Mouse (Mus musculus) gastrocnemius, postnatal 4 days (tissue): ENCODE measurements at regions not wholly inside any gene's neighbourhood (a gene's known extent, or its start where the extent isn't known, plus 50 kb on each side); places are given as distances from the start of the nearest gene placed in this dataset.
A peak's percentile ranks its signal among the peaks of the same experiment; 100 is the strongest.

Source experiments
- DNase-seq, 2 experiments: peaks; one replicate each; pipeline ENCODE4 v3.0.0; 2021 to 2022; ENCODE audit warnings: low spot score in 2 of 2, mixed read lengths in 2 of 2

DNA sequence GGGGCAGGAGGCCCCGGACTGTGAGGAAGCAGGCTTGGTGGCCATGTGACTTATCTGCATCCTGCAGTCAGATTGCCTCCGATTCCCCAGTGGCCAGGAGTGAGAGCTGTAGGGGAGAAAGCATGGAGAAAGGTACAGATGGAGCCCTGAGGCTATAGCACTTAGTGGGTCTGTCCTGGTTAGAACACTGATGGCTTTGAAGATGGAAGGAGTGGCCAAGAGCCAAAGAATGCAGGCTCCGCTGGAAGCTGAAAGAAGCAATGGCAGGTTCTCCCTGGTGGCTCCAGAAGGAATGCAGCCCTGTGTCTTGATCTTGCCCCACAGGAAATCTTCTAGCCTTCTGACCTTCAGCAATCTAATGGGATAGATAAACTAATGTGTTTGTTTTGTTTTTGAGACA, 926.3 kb downstream of the 4930447A16Rik start:
- no peak for DNase-seq

DNA sequence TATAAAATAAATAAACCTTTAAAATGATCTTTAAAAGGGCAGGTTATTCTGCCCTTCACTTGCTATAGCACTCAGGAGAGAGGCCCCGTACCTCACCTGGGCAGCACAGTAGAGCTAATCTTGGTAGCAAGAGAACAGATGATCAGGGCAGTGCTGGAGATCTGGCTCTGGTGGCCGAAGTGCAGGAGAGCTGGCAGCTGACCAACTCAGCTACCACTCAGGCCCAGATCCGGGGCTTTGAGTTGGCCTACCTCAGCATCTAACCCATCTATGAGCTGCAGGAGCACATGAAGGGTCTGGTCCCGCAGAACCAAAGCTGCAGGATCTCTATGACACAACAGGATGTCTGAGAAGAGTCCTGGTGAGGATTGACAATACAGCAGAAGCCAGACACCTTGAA, 928.0 kb downstream of the 4930447A16Rik start:
- DNase-seq: no peak

DNA sequence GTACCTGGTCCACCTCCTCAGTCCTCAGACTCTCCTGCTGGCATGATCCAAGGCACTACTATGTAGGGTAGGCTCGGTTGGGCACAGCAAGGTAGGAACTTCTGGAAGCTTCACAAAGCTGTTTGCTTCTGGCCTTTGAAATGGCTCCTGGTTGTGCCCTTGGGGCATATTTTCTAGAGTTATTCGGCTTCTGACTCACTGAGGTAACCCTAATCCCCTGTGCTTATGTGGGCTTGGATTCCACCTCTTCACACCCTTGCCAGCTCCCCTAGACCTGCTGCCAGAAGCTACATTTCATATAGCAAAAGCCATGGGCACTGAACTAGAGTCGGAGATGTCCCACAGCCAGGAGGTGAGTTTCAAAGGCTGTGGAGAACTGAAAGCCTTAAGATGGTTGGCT, 933.7 kb downstream of the 4930447A16Rik start:
- no peak for DNase-seq

DNA sequence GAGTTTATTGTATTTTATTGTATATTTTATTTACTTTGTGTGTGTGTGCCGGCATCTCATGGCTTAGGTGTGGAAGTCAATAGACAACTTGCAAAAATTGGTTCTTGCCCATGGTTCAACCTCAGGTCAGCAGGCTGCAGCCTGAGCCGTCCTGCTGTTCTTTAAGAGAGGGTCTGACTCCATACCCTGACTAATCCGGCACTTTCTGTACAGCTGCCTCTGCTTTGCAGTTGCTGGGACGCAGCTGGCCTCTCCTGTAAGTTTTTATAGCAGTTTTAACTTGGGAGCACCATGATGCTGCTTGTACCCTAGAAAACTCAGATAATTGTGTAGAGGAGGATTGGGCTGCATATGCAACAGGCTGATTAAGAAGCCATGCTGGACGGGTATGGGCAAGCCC, 938.2 kb downstream of the 4930447A16Rik start:
- DNase-seq: no peak

DNA sequence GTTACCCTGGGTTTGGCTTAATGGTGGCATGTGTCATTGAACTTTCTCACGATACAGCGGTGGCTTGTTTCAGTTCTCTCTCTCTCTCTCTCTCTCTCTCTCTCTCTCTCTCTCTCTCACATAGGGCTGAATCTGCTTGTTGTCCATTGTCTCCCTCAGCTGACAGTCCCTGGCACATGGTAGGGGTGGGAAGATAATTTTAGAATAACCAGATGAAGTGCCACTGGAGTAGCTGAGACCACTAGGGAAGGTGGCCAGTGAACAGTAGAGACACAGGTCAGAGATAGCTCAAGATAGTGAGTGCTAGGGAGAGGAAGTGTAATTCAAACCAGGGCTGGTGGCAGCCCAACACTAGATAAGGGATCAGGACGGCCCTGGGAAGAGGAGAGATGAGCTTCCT, 938.7 kb downstream of the 4930447A16Rik start:
- no peak for DNase-seq

DNA sequence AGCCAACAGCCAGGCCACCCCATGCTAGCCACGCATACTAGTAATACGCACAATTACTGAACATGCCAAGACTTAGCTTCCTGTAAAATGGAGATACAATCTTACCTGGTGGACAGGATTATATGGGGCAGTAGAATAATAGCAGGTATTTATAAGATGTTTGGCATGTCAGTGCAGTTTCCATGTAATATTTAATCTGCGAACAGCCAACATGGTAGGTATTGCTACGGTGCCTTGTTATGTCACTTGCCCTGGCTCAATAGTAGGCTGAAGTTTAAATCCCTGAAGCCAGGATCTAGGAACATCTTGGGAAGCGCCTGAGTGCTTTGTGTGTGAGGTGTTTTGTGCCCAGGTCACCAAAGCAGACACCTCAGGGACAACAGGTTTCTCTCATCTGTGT, 942.3 kb downstream of the 4930447A16Rik start:
- no peak for DNase-seq

DNA sequence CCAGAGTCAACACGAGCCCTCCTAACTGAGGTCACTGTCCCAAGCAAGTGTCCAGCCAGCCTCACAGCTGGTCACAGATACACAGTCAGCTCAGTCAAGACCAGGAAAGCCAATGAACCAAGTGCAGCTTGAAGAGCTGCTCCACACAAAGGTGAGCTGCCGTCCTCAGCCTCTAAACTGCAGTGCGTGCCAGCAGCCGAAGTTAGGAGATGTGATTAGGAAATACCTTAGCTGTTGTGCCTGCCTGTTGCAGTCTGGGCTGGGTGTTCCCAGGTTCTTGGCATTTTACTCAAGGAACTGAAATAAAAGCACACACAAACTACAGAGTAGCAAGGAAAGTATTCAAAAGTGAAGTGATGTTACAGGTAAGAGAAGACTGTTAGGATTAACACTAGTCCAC, 942.9 kb downstream of the 4930447A16Rik start:
- DNase-seq: no peak

DNA sequence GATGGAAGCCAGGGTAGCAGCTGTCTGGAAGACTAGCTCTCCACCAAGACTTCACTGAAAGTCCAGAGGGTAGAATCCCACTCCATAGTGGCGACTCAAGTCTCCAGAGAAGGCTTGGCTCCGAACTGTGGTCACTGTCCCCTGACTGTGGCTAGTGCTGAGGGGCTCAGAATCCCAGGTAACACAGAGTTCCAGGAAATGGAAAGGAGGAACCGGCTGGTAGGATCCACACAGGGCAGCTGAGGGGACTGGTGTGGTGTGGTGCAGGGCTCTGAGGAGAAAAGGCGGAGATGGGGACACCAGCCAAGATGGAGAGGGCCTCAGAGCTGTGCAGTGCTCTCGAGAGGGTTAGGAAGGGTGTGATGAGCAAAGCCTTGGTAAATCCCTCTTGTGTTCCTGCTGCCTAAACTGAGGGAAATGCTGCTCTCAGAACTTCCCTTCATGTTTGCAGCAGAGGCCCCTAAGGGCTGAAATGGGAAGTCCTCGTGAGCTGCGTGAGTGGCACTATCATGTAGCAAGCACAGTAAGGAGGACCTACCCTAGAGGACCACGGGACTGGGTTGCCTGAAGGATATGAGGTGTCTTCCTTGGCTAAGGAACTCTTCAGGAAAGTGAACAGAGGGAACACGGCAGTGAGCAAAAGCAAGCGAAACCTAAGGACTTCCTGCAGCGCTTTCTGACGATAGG, 946.2 kb downstream of the 4930447A16Rik start:
- no peak for DNase-seq

DNA sequence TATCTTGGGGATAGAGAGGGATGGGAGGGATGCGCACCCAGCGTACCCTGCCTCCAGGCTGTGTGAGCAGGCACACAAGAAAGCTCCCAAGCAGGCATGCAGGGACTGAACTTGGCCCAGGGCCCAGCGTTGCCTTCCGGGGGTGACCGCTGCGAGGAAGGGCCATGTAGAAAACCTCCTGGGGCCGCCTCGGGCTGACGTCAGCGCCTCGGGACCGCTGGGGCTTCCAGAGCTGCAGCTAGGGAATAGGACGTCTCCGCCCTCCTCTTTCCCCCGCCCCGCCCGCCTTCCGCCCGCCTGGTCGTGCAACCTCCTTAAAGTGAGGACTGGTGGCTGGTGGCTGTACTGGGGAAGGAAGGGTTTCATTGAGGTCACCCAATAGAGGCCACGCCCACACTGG, 948.4 kb downstream of the 4930447A16Rik start:
- peak; percentile 51 to 71 for DNase-seq

DNA sequence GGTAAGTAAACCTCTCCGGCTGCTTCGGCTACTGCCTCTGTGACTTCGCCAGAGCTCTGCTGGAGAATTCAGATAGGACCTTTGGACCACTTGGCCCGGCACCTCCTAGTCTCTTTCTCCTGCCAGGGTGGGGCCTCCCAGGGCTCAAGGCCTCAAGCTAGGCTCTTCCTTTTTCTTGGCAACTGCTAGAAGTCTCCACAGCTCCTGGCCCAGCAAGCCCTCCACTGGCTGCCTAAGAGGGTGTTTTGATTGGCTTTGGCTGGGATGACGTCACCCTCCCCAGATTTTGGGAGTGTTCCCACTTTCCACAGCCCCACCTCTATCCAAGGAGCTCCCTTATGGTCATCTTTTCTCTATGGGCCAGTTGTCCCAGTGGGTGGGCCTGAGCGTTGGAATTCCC, 949.4 kb downstream of the 4930447A16Rik start:
- peak; percentile 72 to 80 for DNase-seq

DNA sequence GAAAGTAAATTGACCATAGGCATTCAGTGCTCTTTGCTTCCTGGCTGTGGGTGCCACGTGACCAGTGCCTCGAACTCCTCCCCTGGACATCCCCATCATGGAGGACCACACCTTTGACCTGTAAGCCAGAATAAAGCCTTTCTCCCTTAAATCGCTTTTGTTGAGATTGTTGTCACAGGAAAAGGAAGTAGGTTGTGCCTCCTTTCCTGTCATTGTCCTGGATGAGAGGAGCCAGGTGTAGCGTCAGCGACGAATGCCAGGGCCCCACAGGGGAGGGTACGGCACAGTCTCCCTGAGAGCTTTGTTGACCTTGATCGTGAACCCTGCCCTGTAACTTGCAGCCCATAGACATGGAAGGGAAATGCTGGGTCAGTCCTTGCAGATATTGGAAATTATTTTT, 952.8 kb downstream of the 4930447A16Rik start:
- DNase-seq: no peak

DNA sequence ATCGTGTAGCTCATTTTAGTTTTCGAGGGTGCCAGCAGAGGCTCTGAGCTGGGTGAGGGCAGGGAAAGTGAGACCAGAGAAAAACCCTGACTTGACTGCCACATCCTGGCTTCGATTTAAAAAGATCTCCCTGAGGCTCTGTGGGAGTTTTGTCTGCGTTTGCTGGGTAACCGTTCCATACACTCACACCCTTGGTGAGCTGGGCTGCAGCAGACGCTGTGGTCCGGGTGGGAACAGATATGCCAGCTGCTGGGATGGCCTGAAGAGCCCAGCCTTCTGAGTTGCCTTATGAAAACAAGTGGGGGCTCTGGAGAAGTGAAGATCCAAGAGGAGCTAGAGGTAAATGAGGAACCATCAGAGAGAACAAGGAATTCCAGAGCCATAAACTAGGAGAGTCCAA, 962.3 kb downstream of the 4930447A16Rik start:
- DNase-seq: no peak

DNA sequence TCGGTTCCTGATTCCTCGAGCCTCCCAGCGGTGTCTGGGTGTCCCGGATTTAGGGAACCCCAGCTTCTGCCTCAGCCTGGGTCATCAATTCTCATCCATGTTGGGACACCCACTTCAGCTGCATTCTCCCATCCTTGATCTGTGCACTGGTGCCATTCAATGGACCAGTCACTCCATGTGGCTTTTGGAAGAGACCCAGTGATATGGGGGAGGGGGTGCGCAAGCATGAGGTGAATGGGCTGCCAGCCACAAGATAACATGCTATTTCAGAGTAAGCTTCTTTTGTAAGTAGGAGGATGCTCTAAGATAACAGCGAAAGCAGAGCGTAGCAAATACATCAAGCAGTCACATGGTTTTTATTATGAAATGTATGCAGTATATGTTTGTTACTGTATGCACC, 963.1 kb downstream of the 4930447A16Rik start:
- no peak for DNase-seq

DNA sequence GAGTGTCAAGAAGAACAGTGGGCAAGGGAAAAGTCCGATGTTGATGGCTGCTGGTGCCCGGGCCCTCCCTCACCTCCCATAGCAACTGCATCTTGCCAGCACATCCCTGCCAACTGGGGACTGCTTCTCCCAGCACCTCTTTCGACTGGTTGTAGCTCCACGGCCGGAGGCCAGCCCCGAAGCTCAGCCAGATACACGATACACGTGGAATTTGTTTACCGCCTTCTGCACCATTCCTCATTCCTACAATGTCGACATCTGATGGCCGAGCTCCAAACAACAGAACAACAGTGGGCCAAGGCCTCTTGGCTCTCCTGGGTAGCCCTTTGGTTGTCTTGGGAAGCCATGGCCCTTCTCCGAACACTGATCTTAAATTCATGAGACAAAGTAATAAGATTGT, 965.1 kb downstream of the 4930447A16Rik start:
- DNase-seq: peak in 1 of 2 experiments; percentile 33

DNA sequence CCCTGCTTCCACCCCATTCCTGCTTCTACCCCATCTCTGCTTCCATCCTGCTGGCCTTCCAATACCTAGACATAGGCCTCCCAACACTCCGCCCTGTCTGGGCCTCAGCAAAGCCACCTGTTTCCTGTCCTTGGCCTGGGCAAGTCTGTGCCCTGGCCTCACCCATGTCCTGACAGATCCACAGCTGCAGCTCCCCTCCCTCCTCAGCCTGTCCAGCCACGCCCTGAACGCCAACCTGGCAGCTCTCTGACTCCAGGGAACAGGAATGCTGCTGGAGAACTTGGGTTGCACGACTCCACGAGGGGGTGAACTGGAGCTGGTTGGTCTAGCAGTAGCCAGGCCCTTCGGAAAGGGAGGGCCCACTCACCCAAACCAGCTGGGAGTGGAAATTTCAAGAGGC, 966.1 kb downstream of the 4930447A16Rik start:
- DNase-seq: peak in 1 of 2 experiments; percentile 64

DNA sequence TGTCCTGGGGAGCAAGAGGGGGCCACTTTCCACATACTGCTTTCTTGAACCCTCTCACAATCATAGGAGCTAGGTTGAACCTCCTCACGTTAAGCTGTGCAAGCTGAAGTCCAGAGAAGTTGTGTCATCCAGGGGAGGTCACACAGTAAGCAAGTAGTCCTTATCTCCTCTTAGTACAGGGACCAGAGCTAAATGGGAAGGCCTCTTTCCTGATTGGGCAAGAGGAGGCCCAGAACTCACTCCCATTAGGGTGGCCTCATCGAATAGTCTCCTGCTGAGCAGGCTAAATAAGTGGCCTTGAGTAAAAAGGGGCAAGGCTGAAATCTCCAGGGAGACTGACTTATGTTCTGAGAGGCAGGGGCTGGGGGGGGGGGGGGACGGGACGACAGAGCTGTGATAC, 966.5 kb downstream of the 4930447A16Rik start:
- DNase-seq: no peak

DNA sequence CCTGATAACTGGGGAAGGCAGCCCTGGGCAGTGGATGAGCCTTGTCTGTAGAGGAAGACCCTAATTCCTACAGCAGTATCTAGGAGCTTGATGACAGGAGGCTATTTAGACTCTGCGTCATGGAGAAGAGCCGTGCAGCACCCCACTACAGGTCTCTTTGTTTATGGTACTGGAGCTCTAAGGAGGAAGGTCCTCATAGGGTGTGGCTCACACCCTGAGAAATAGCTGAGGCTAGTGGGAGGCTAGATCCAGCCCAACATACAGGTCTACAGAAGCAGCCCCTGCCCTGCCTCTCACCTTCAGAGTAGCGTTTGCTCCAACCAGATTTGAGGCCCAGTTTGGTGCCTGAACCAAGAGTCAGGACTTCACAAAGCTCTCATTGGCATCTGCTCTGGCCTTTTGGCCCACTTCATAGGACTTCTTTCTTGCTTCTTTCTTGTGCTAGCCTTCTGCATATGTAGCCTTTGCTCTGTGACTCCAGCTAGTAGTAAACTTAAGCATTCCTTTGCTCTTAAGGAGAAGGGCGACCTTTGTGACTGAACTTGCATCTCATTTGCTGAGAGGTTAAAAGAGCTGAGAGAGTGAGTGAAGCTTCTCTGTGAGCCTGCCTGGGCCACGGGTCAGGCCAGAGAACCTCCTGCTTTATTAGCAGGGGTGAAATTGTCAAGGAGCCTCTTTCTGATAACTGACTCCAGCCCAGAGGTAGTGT, 967.2 kb downstream of the 4930447A16Rik start:
- no peak for DNase-seq

DNA sequence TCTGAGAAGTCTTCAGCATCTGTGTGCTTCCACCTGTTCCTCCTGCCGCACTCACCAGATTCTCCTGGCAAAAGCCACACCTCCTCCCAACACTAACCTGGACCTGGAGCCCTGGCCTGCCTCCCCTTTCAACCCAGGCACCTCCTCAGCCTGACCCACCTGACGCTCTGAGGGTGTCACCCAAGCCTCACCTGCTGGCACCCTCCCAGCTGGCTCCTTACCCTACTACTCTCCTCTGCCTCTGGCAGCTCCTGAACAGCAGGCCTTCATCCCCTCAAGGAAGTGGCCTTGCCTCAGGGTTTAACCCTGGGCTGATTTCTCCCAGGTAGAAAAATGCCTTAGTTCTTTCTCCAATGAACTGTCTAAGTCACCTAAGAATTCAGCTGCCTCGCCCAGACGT, 973.5 kb downstream of the 4930447A16Rik start:
- no peak for DNase-seq

DNA sequence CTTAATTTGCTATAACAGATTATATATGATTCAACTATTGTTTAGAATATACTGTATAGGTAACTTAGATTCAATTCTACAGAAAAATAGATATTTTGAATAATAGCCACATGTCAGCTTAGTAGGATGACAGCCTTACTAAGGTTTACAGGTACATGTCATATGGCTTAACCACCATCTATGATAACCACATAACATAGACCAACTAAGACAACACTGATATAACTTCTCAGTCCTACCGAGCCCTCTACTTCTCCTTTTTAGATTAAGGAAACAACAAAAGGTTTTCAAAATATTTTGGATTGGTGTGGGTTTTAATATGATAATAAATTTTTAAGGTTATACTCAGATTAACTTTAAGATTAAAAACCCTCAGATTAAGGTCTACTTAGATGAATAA, 977.4 kb downstream of the 4930447A16Rik start:
- DNase-seq: no peak

DNA sequence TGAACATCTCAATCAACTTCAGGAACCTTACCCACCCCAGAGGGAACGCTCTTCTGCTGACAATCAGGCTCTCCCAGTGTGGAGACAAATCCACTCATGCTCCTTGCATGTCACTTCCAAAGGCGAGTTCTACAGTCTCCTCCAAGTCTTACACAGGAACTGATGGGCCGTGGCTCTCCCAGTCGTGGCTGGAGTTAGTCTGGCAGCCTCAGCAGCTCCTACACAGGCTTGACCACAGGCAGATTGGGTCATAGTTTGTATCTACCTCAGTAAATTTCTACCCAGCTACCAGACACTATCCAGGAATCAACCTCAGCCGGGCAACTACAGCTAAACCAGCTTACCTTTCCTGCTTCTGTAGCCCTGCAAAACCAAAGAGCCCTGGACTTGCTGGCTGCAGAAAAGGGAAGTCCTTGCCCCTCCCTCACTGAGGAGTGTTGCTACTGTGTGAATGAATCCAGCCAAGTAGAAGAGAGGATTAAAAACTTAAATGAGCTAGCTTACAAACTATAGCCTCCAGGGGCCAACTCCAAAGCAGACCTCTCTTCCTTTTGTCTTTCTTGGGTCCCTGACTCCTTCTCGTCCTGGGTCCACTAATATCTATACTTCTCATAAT, 978.5 kb downstream of the 4930447A16Rik start:
- no peak for DNase-seq

DNA sequence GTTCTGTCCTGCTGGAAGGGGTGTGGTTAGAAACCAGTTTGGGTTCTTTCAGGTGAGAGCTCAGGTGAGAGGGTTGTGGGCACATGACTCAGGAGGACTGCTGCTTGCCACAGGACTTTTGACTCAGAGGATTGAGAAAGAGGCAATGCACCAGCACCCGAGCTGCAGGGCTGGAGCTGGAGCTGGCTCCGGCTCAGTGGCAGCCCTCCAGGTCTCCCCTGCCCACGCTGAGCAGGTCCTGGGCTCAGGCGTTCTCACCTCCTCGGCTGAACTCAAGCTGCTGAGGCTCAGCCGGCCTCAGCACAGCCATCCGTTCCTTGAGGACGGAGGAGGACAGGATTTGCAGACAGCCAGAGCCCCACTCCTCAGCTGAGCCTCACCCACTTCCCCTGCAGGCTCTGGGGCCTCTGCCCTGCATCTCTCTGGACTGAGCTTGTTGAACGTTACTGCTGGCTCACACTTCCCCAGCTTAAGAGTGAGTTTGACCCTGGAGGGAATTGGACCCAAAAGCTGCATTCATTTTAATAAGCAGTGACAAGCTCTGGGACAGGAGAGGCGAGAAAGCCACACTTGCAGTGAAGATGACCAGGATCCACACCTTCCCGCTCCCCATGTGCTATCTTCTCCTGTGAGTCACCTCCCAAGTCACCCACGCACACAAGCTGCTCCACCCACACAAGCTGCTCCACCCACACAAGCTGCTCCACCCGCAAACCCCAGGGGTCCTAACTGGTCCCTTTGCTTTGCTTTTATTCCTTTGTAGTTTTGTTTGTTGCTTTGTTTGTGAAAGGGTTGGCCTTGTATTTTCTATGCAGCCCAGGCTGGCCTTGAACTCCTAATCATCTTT, 981.0 kb downstream of the 4930447A16Rik start:
- DNase-seq: no peak

DNA sequence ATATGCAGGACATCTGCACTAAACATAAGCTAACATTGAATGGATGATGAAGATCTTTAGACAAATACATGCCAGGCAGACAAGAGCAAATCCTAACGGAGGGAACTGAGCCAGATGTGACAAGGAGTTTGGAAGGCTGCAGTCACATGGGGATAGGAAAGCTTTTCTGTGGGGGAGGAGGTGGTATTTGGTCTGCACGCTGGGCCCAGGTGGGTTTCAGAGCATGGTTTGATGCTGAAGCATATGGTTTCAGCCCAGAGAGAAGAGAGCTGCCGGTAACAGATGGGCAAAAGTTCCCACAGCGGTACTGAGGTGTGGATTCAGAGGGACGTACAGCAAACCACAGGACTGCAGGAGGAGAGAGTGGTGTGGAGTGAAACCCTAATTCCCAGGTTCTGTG, 982.1 kb downstream of the 4930447A16Rik start:
- DNase-seq: no peak
